Mouse (Mus musculus) ovary, adult 18-20 months (tissue): Measurements from ENCODE around the gene Phf10.
"Not testable (repeated sequence)": the region's sequence is repeated elsewhere in the genome, so short reads cannot be mapped to it uniquely, and the experiment has no call there.

Experiments
- DNase-seq: peaks from one replicate; pipeline ENCODE4 v3.0.0; 2022; ENCODE audit warnings: low spot score, mixed read lengths

Gene Phf10

DNA sequence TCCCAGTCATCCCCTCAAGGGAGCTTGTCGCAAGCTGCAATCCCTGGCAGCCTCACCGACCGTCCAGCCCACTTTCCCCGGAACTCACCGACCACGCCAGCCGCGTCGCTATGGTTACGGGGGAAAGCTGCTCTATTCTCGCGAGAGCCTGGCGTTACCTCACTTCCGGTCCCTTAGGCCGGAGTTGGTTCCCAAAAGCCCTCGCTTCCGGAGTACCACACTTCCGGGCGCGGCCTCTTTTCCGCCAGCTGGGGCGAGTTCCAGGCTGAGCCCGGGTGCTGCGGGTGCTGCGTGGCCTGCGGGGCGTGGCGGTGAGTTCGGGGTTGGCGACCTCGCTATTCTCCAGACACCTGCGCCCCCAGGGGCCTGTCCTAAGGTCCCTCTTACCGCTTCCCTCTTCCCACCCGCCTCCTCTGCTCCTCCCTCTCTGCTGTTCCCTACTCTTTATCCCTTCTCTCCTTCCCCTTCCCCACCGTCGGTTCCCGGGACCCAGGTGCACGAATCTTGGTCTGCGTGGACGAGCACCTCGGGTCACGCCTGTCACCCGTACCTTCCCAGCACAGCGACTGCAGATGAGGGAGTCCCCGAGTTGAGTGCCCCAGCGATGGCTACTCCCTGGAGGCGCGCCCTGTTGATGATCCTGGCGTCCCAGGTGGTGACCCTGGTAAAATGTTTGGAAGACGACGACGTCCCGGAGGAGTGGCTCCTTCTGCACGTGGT, 17.9 kb downstream of the Phf10 start, which contains the start of the genes Wdr27 and 1600012H06Rik:
TSS of gene Wdr27 (minus strand) at position 150 of the 720 bp plus-strand sequence.
TSS of gene 1600012H06Rik (plus strand) at position 176 of the 720 bp plus-strand sequence.
- DNase-seq = peak; percentile 98

DNA sequence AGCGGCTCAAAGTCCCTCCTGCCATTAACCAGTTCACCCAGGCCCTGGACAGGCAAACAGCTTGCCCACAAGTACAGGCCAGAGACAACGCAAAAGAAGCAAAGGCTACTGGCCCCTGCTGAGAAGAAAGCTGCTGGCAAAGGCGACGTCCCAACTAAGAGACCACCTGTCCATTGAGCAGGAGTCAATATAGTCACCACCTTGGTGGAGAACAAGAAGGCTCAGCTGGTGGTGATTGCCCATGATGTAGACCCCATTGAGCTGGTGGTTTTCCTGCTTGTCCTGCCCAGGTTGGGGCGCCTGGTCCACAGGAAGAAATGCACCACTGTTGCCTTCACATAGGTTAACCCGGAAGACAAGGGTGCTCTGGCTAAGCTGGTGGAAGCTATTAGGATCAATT, 18.9 kb downstream of the Phf10 start:
- not testable (repeated sequence) for DNase-seq

DNA sequence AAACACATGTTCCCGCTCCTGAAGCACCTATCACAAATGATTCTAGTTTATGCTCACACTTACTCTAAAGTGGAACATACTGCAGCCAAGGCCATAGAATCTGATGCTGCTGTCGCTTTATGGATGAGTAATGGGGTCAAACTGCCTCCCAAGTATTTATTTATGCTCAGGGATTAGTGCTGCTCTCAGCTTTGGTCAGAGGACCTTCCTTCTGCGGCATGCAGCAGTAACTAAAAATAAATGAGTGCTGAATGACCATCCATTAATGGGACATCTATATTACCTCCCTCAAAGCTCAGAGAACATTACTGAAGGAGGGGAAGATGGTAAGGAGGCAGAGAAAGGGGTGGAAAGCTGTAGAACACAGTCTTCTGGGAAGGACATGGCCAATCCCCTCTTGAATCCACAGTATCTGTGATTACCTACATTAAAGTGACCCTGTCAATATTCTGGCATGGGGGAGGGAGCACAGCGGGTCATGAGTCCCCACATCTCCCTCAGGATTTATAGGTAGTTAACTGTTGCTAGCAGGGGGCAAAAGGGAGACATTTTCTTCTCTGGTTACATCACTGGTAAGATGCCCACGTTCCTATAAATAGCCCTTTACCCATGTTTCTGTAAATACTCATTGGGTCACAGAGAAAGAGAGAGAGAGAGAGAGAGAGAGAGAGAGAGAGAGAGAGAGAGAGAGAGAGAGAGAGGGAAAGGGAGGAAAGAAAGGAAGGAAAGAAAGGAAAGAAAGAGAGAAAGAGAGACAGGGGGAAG, 25.1 kb downstream of the Phf10 start:
- no peak for DNase-seq

DNA sequence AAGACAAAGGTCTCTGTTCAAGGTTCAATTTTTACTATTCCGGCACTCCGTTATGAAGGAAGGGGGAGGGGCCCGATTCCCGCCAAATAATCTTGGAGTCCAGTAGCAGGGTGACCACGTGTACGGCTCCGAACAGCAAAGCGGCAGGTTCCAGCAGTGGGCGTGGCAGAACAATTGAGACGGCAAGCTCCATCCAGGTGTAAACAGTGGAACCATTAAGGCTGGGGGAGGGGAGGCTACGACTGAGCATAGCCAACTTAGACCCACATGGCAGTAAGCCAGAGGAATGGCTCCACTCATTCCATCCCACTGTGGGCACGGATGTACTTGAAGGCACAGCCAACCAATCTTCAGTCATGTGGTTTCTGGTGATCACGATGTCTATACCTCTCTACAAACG, 25.8 kb downstream of the Phf10 start:
- DNase-seq = not testable (repeated sequence)

DNA sequence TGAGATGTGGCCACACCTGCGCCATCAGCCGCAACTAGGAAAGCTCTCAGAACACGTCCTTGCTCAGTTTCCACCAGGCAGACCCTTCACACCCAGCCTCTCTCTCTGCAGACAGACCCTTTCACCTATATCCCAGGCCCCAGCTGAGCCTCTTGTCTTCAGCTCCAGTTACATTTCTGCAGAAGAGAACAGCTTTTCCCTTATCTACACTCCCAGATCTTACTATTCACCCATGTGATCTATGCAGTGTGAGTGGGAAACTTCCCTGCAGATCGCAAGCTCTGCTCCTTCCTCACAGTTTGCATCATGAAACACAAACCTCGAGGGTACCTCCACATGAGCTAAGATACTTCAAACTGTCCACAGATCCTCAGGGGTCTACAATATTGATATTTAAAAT, 29.6 kb downstream of the Phf10 start:
- DNase-seq = no peak

DNA sequence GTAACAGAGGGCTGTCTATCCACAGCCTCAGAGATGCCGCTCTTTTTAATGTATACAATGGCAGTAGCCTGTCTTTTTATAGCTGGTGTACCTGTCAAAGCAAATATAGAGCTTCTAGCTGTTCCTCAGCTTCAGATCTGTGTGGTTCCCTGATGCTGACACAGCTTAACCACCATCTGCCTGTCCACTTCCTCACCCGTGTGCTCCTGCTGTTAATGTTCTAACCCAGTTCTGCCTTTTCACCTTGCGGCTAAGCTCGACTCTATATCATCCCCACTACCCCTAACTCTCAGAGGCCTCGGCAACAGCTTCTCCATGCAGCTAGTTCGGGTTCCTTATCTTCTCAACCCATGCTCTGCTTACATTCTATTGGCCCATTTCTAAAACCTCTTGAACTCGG, 30.4 kb downstream of the Phf10 start:
- DNase-seq = no peak

DNA sequence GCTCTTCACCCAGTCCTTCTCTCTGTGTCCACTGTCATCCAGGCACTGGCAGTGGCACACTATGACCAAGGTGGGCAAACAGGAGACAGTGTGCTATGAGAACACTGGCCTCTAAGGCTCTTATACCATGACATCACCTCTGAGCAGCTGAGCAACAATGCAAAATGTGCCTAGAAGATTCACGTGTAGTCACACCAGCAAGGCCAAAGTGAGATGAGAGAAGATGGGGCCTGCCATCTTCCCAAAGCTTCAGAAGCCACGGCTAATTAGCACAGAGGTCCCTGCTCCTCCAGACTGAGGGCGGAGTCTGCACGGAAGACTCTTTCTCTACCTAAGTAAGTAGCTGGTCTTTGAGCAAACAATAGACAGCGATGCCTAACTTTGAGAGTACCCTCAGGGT, 32.4 kb downstream of the Phf10 start:
- no peak for DNase-seq

DNA sequence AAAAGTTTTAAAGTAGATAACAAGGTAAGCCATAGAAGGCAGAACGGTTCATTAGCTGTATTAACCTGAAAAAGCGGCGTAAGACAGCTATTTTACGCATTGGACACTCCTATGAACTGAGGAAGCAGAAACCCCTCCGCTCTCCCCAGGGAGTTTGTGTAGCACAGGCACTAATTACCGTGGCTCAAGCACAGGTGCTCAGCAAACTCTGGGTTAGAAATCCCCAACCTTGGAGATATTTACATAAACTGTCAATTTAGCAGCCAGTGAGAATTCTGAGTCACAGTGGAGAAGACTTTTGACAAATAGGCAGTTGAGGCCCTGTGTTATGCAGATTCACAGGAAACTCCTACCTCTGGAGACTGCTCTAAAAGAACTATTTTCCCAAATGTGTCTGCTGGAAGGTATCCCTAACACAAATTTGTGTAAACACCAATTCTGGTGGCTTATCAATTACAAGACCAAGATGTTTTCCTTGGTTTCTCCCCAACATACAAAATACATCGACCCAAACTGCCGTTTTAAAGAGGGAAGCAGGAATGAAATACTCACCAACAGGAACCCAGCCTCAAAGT, 33.3 kb downstream of the Phf10 start:
- no peak for DNase-seq

DNA sequence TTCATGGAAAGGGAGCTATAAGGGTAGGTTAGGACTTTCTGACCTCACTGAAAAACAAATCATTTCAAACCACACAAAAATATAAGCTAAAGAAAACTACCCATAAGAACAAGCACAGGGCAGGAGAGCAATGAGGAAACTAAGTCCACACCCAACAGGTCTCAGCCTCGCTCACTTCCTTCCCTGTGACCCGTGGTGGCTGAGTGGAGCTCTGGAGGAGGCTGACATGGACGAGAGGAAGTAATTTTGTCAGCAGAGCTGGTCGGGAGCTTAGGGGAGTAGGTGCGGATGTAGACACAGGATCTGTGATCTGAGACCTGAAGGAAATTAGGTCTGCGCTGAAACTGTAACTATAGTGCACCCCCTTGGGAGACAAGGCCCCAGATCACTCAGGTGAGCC, 39.5 kb downstream of the Phf10 start:
- no peak for DNase-seq

DNA sequence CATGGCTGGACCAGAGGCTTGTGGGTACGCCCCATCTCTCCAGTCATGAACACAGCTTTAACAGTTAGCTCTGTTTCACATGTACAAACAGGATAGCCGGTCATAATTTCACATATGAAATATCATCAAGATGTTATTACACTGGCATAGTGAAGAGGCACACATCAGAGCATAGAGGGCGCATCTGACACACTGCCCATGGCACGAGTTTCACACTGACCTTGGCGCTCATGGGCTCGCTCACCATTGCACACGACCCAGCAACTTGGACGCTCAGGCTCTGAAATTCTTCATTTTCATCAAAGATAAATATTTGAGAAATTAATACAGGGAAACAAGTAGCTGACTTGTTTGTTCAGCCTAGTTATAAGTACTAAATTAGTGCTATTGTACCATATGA, 43.2 kb downstream of the Phf10 start:
- DNase-seq = no peak

DNA sequence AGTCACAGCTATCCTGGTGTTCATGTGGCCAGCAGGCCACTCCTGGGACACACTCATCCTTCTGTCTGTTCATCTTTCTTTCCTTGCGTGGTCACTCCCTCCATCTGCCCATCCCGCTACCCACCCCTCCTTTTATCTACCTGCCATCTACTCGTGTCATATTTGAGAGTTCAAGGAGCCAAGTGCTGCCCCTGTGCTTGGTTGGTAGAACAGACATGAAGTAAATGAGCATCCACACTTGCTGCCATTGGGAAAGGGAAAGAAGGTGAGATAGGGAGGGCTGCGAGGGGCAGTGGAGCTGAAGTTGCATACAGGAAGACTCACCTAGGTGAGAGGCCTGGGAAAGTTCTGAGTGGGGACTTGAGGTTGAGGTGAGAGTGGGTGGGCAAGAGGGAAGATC, 46.7 kb downstream of the Phf10 start:
- DNase-seq = no peak

DNA sequence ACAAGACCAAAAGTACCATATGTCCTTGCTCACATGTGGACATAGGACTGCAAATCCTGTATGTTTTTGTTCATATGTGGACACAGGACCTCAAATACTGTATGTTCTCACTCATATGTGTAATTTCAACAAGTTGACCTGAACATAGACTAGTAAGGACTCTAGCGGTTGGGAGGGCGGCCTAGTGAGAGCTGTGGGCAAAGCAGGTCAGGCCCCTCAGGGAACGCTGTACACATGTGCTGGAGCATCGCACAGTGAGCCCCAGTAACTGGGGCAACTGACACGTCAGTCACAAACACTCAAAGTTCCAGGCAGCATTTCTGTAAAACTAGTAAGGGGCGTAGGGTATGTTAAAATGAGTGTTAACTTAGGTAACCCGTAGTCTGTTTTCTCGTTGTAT, 48.1 kb downstream of the Phf10 start:
- no peak for DNase-seq

DNA sequence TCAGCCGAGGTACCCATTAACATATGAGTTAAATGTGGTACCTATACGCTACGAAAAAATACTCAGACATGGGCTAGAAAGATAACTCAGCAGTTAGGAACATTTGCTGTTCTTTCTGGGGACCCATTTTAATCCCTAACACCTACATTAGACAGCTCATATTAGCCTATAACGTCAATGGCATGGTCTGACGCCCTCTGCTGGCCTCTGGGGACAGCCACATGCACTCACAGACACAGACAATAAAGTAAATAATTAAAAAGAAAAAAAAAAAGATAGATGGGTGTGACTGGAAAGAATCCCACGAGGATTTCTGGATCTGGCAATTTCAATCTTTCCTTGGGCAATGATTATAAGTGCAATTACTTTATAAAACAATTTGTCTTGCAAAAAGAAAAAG, 48.7 kb downstream of the Phf10 start:
- no peak for DNase-seq

DNA sequence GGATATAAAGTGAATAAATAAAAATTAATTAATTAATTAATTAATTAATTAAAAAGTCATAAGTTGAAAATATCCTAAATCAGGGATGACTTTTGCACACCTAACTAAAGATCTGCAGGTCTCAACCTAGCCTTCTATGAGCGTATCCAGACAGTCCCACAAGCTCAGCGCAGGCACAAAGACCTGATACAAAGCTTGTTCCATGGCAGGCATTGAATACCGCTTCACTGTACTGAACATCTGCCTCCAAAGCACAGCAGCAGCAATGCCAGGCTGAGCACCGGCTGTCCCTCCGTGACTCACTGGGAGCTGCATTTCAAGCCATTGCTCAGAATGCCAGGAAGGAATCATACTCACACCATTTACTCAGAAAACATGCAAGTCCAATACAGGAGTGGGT, 50.3 kb downstream of the Phf10 start:
- DNase-seq = no peak

DNA sequence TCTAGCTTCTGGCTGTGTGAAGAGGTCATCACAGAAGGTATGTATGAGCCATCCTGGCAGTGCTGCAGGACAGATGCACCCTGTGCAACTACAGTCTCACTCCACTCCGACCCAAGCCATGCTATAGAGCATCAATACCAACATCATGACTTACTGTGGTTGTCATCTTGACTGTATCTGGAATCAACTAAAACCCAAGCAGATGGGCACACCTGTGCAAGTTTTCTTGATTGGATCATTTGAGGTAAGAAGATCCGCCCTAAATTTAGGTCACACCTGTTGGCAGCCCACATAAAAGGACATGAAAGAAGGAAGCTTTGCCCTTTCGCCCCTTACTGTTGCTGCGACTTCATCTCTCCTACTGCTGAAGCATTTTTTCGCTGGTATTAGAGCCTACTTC, 51.7 kb downstream of the Phf10 start:
- DNase-seq = no peak

DNA sequence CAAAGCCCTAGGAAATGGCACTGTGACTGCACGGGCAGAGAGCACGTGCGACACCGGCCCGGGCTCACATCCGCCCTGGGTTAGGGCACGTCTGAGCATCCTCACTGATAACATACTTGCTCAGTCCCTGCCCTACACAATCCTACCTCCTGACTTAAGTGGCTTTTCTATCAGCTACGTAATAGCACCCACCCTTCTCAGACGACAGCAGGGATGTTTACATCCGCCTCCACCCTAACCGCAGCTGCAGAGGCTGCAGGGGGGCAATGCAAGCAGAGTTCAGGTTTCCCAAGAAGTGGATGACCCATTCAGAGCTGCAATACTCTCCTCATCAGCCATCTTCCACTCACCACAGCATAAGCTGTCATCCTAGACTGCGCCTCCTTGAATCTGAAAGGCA, 53.9 kb downstream of the Phf10 start:
- no peak for DNase-seq

DNA sequence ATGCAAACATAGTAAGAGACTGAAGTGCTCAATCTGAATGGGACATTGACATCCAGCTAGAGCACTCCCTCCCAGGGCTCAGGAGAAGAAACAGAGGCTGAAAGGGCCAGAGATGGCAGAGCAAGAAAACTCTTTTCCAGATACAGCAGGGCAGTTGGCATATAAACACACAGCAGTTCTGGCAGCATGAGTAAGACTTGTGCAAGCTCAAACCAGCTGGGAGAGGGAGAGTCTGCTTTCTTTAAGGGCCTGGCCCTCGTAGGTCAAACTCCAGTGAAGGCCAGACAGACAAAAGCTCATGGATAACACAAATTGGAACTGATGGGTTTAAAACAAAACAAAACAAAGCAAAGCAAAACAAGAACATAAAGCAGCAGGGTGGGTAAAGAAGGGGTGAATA, 54.5 kb downstream of the Phf10 start:
- no peak for DNase-seq

DNA sequence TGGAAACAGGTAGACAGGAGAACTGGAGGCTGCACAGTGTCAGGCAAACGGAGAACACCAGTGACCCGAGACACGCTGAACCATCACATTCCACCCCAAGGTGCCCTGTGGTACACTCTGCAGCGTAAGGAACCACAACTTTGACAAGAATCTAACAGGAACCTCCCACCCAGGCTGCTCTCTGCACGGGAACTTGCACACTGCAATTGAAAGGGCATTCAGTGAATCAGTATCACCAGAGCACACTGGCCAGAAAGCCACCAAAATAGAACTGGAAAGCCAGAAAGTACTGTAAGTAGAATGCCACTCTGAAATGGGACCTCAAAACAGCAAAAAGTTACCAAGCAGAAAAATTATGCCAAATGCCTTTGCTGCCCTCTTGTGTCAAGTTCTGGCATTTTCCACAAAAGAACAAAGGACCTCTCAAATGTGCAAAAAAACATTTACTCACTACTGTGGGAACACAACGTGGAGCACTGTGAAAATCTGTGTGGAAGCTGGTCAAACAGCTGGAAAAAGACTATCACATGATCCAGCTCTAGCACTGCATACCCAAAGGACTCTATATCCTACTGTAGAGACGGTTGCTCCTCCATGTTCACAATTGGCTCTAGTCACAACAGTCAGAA, 56.3 kb downstream of the Phf10 start:
- DNase-seq = no peak

DNA sequence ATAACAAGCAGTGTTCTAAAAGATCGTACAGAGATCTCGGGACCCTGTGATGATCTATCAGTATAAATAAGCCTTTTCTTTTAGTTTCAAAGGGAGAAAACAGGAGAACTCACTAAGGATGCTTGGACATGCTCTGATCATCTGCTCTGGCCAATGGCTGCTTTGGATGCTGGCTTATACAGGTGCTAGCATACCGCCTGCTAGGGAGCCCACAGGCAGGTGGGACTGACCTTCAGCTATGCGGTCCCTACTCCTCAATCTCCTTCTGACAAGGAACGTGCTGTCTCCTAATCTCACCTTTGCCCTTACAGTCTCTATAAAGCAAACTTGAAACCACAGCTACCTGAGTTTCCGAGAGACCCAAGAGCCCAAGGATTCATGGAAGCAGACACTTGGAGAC, 56.9 kb downstream of the Phf10 start:
- DNase-seq = no peak

DNA sequence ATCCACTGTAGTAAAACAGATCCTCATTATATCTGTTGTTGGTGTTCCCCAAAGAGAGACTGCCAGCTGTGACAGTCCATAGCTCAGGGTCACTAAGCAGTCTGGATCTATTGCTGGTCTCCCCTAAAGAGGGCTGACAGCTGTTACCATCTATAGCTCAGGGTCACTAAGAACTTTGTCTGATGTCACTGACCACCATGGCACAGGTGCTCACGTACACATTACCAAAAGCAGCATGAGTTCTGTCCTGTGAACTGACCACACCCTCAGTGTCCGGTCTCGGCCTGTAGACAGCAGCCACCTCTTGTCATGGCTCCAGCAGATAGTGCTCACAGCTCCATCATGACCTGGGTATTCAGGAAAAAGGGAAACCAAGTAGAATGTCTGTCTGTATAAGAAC, 57.9 kb downstream of the Phf10 start:
- DNase-seq = no peak

DNA sequence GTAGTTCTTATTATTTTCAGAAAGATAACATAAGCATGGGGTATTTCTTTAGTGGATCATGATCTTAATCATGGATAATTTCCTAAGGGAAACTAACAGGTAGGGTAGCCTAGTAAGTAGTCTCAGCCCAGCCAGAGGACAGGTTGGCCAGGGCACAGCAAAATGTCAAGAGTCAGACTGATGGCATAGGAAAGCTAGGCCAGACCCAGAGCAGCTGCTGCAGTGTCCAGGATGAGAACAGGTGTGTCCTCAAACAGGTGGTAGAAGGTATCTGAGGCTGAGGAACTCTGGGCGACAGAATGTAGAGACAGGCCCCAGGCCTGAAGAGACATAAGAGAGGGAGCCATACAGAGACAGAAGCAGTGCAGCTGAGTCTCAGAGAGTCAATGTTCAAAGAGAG, 62.1 kb downstream of the Phf10 start:
- no peak for DNase-seq

DNA sequence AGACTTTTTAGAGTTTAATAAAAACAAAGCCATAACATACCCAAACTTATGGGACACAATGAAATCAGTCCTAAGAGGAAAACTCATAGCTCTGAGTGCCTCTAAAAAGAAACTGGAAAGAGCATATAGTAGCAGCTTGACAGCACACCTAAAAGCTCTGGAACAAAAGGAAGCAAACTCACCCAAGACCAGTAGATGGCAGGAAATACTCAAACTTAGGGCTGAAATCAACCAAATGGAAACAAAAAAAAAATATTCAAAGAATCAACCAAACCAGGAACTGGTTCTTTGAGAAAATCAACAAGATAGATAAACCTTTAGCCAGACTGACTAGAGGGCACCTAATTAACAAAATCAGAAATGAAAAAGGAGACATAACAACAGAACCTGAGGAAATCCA, 66.0 kb downstream of the Phf10 start:
- not testable (repeated sequence) for DNase-seq
